Mouse (Mus musculus) megakaryocyte, embryonic 14.5 days (primary cell): ENCODE measurements around the gene Hoxb4.

Experiments
- FLI1 ChIP-seq: IDR thresholded peaks from 2 replicates; pipeline ENCODE4 v1.6.1; 2012; ENCODE audit warnings: low read length, inconsistent platforms, mixed read lengths
- GATA1 ChIP-seq: IDR thresholded peaks from 3 replicates; pipeline ENCODE4 v1.6.1; 2012; ENCODE audit warnings: mixed read lengths, low read length, inconsistent platforms, borderline replicate concordance

GRCm38 (mm10) chr11:96321846-96322245, 3.8 kb downstream of the Hoxb4 start:
- TF ChIP-seq GATA1 (no peak), FLI1 (no peak)
